Mouse (Mus musculus): ENCODE results near the gene Cyth1. TPM values are rescaled to one million over a fixed set of nuclear protein-coding genes. Genes with fewer than 3 reads are reported as not detected.
A peak's percentile ranks its signal among the peaks of the same experiment; 100 is the strongest.

The Cyth1 gene
- total RNA-seq, 2 experiments from 2014 or later: 51.0 to 56.2 TPM

- no peak for DNase-seq
Measured at GRCm38 (mm10) chr11:118151423-118152180, 96.8 kb downstream of the Cyth1 start.

- peak; percentile 54 for DNase-seq
Measured at GRCm38 (mm10) chr11:118150115-118150701, 98.2 kb downstream of the Cyth1 start.

GRCm38 (mm10) chr11:118147877-118148637, 100.3 kb downstream of the Cyth1 start:
- DNase-seq: no peak

GRCm38 (mm10) chr11:118146446-118146845, 101.9 kb downstream of the Cyth1 start:
- DNase-seq: no peak

GRCm38 (mm10) chr11:118145771-118146351, 102.5 kb downstream of the Cyth1 start:
- DNase-seq: peak; percentile 41

- no peak for DNase-seq
Measured at GRCm38 (mm10) chr11:118145092-118145491, 103.3 kb downstream of the Cyth1 start.

GRCm38 (mm10) chr11:118143731-118144130, 104.7 kb downstream of the Cyth1 start:
- DNase-seq: no peak

GRCm38 (mm10) chr11:118142547-118143165, 105.7 kb downstream of the Cyth1 start:
- no peak for DNase-seq

- no peak for DNase-seq
Measured at GRCm38 (mm10) chr11:118140771-118141565, 107.4 kb downstream of the Cyth1 start.

- no peak for DNase-seq
Measured at GRCm38 (mm10) chr11:118138347-118138746, 110.0 kb downstream of the Cyth1 start.

GRCm38 (mm10) chr11:118136172-118136632, 112.2 kb downstream of the Cyth1 start:
- no peak for DNase-seq

GRCm38 (mm10) chr11:118135271-118135670, 113.1 kb downstream of the Cyth1 start:
- no peak for DNase-seq

GRCm38 (mm10) chr11:118133752-118134169, 114.6 kb downstream of the Cyth1 start:
- peak; percentile 47 for DNase-seq

GRCm38 (mm10) chr11:118133133-118133751, 115.2 kb downstream of the Cyth1 start:
- peak; percentile 12 for DNase-seq

GRCm38 (mm10) chr11:118132136-118132535, 116.3 kb downstream of the Cyth1 start:
- DNase-seq: peak; percentile 20

- DNase-seq: no peak
Measured at GRCm38 (mm10) chr11:118130534-118130933, 117.9 kb downstream of the Cyth1 start, which contains the start of gene Dnah17. Gene Dnah17 (minus strand): TSS chr11:118130634.

GRCm38 (mm10) chr11:118129812-118130211, 118.6 kb downstream of the Cyth1 start:
- DNase-seq: no peak

- no peak for DNase-seq
Measured at GRCm38 (mm10) chr11:118121592-118121991, 126.8 kb downstream of the Cyth1 start.

- peak; percentile 24 for DNase-seq
Measured at GRCm38 (mm10) chr11:118118777-118119176, 129.6 kb downstream of the Cyth1 start.

GRCm38 (mm10) chr11:118114581-118115110, 133.7 kb downstream of the Cyth1 start:
- DNase-seq: no peak
